Mouse (Mus musculus): ENCODE results near the gene Ttc23l. TPM values are rescaled to one million over a fixed set of nuclear protein-coding genes. Genes with fewer than 3 reads are reported as not detected.

Gene Ttc23l
- total and polyA plus RNA-seq, 3 experiments, result not detected

- no peak for TF ChIP-seq TBP (IDR thresholded peaks at IDR 0.05; ENCODE audit: low read depth, low read length)
- TF ChIP-seq JUND (IDR thresholded peaks at IDR 0.05; ENCODE audit: low read depth, low read length), result no peak
- no peak for TF ChIP-seq USF2 (IDR thresholded peaks at IDR 0.05; ENCODE audit: borderline replicate concordance in 1 of 2, insufficient read depth in 1 of 2, low read depth in 1 of 2, low read length in 2 of 2)
- TF ChIP-seq POLR2AphosphoS2 (IDR thresholded peaks at IDR 0.05; ENCODE audit: low read length), result no peak
- TF ChIP-seq CHD1 (IDR thresholded peaks at IDR 0.05; ENCODE audit: low read depth, low read length), result no peak
- TF ChIP-seq ZNF384 (IDR thresholded peaks at IDR 0.05; ENCODE audit: low read depth, low read length), result no peak
These were observed 27.1 kb downstream of the Ttc23l start (continued) for GRCm38 (mm10) chr15:10531352-10531751.

- H3K9ac ChIP-seq (ENCODE audit: control insufficient read depth, low read depth, low read length, poor library complexity, severe bottlenecking), result no peak overlapping the region
- no peaks in the 10 kb centered on the region for H3K9me3 ChIP-seq (replicated peaks; ENCODE audit: insufficient read depth, low read length)
- H3K79me2 ChIP-seq (ENCODE audit: control insufficient read depth, insufficient read depth, low read length, poor library complexity), result no peaks in the 10 kb centered on the region
- TF ChIP-seq KAT2A (conservative IDR thresholded peaks at IDR 0.05; ENCODE audit: low read depth, low read length) (no peak), MAFK (IDR thresholded peaks at IDR 0.05; ENCODE audit: borderline replicate concordance, low read depth, low read length) (no peak), GATA1 (IDR thresholded peaks at IDR 0.05; ENCODE audit: low read depth, low read length) (no peak), USF2 (IDR thresholded peaks at IDR 0.05; ENCODE audit: borderline replicate concordance in 1 of 2, insufficient read depth in 1 of 2, low read depth in 1 of 2, low read length in 2 of 2) (no peak), ZKSCAN1 (IDR thresholded peaks at IDR 0.05; ENCODE audit: low read depth, low read length) (no peak), TBP (IDR thresholded peaks at IDR 0.05; ENCODE audit: low read depth, low read length) (no peak), RAD21 (IDR thresholded peaks at IDR 0.05; ENCODE audit: low read depth, low read length) (no peak), CHD2 (IDR thresholded peaks at IDR 0.05; ENCODE audit: low read length) (no peak), NELFE (IDR thresholded peaks at IDR 0.05; ENCODE audit: low read depth, low read length) (no peak), POLR2AphosphoS2 (IDR thresholded peaks at IDR 0.05; ENCODE audit: low read length) (no peak)
- peaks cover 0 to 4% of the 10 kb centered on the region in 2 experiments; a peak in 1 of 4 replicates for H3K4me1 ChIP-seq (ENCODE audit: control insufficient read depth in 1 of 2, insufficient read depth in 2 of 2, low read length in 2 of 2)
- H3K4me3 ChIP-seq (ENCODE audit: control insufficient read depth in 1 of 2, insufficient read depth in 1 of 2, low read depth in 2 of 2, low read length in 2 of 2), result no peak overlapping the region
- no peak for DNase-seq (ENCODE audit: low read depth, low spot score)
- H3K36me3 ChIP-seq (ENCODE audit: control insufficient read depth in 1 of 2, insufficient read depth in 2 of 2, low read length in 2 of 2), result peaks cover 0 to 2% of the 10 kb centered on the region in 2 experiments; a peak in 1 of 4 replicates
- H3K27me3 ChIP-seq (ENCODE audit: control insufficient read depth in 1 of 2, insufficient read depth in 2 of 2, low read length in 2 of 2), result peaks cover 0 to 3% of the 10 kb centered on the region in 2 experiments; a peak in 1 of 4 replicates
- H3K27ac ChIP-seq (ENCODE audit: control insufficient read depth, low read depth, low read length), result no peak overlapping the region
These were observed 32.6 kb downstream of the Ttc23l start for GRCm38 (mm10) chr15:10525896-10526295.

- no peak for DNase-seq (ENCODE audit: low read depth, low spot score)
- Histone ChIP-seq H3K27me3 (ENCODE audit: control insufficient read depth in 1 of 2, insufficient read depth in 2 of 2, low read length in 2 of 2) (no peaks in the 10 kb centered on the region; a peak in 2 of 4 replicates), H3K4me1 (ENCODE audit: control insufficient read depth in 1 of 2, insufficient read depth in 2 of 2, low read length in 2 of 2) (no peaks in the 10 kb centered on the region), H3K79me2 (ENCODE audit: control insufficient read depth, insufficient read depth, low read length, poor library complexity) (no peaks in the 10 kb centered on the region), H3K27ac (ENCODE audit: control insufficient read depth, low read depth, low read length) (no peak overlapping the region), H3K9ac (ENCODE audit: control insufficient read depth, low read depth, low read length, poor library complexity, severe bottlenecking) (no peak overlapping the region), H3K9me3 (replicated peaks; ENCODE audit: insufficient read depth, low read length) (no peaks in the 10 kb centered on the region), H3K4me3 (ENCODE audit: control insufficient read depth in 1 of 2, insufficient read depth in 1 of 2, low read depth in 2 of 2, low read length in 2 of 2) (no peak overlapping the region), H3K36me3 (ENCODE audit: control insufficient read depth in 1 of 2, insufficient read depth in 2 of 2, low read length in 2 of 2) (no peaks in the 10 kb centered on the region)
- TF ChIP-seq UBTF (IDR thresholded peaks at IDR 0.05; ENCODE audit: borderline replicate concordance, insufficient read depth, low read depth, low read length), result no peak
- no peak for TF ChIP-seq POLR2AphosphoS2 (IDR thresholded peaks at IDR 0.05; ENCODE audit: low read length)
- TF ChIP-seq KAT2A (conservative IDR thresholded peaks at IDR 0.05; ENCODE audit: low read depth, low read length), result no peak
- TF ChIP-seq SMC3 (IDR thresholded peaks at IDR 0.05; ENCODE audit: low read depth, low read length), result no peak
- TF ChIP-seq GATA1 (IDR thresholded peaks at IDR 0.05; ENCODE audit: low read depth, low read length), result no peak
- TF ChIP-seq USF1 (IDR thresholded peaks at IDR 0.05; ENCODE audit: low read depth, low read length), result no peak
- TF ChIP-seq ZC3H11A (IDR thresholded peaks at IDR 0.05; ENCODE audit: low read depth, low read length), result no peak
- no peak for TF ChIP-seq HCFC1 (IDR thresholded peaks at IDR 0.05; ENCODE audit: low read depth, low read length)
- TF ChIP-seq MAFK (IDR thresholded peaks at IDR 0.05; ENCODE audit: borderline replicate concordance, low read depth, low read length), result no peak
- TF ChIP-seq MEF2A (IDR thresholded peaks at IDR 0.05; ENCODE audit: extremely low read depth, insufficient replicate concordance, low read depth, low read length, poor library complexity, severe bottlenecking), result no peak
- no peak for TF ChIP-seq MAX (IDR thresholded peaks at IDR 0.05; ENCODE audit: low read length)
- no peak for TF ChIP-seq NELFE (IDR thresholded peaks at IDR 0.05; ENCODE audit: low read depth, low read length)
- TF ChIP-seq JUND (IDR thresholded peaks at IDR 0.05; ENCODE audit: low read depth, low read length), result no peak
- TF ChIP-seq EP300 (IDR thresholded peaks at IDR 0.05; ENCODE audit: low read depth in 1 of 2, low read length in 2 of 2), result no peak
These were observed 43.3 kb downstream of the Ttc23l start for GRCm38 (mm10) chr15:10515166-10515565.

All from MEL (cell line).